Mouse (Mus musculus) MEL-GATA-1-ER (cell line): ENCODE measurements around the gene Rimbp3.

Experiments used
- DNase-seq: peaks from one replicate; pipeline ENCODE4 v3.0.0-alpha.2; 2012; ENCODE audit warnings: low read depth; ENCODE audit errors: extremely low read depth

The Rimbp3 gene

GRCm38 (mm10) chr16:17255270-17255669 is 46.9 kb downstream of the Rimbp3 start:
- no peak for DNase-seq

- no peak for DNase-seq
These were observed 49.0 kb downstream of the Rimbp3 start for GRCm38 (mm10) chr16:17257359-17257821.

- no peak for DNase-seq
These were observed 50.5 kb downstream of the Rimbp3 start for GRCm38 (mm10) chr16:17258917-17259316.

- no peak for DNase-seq
These were observed 52.9 kb downstream of the Rimbp3 start for GRCm38 (mm10) chr16:17261341-17261740.
